Mouse (Mus musculus) lung, adult 2 months (tissue): Measurements from ENCODE around the gene Nfic. TPM values are rescaled to one million over a fixed set of nuclear protein-coding genes. Genes with fewer than 3 reads are reported as not detected.

Source experiments
- DNase-seq: peaks from one replicate; pipeline ENCODE4 v3.0.0; 2022
- H3K4me1 ChIP-seq: fragments of 200-500 bp; 2 replicates; pipeline ENCODE4 v1.6.1; 2011; ENCODE audit warnings: low read length; ENCODE audit not compliant: control insufficient read depth, insufficient read depth
- H3K4me3 ChIP-seq: fragments of 200-500 bp; replicated peaks from 2 replicates; pipeline ENCODE3; 2011; ENCODE audit warnings: low read depth, mild to moderate bottlenecking, control low read depth, low read length; ENCODE audit errors: extremely low read depth
- CTCF ChIP-seq: fragments of 200-500 bp; IDR thresholded peaks from 2 replicates; pipeline ENCODE4 v1.5.1; 2011; ENCODE audit warnings: mild to moderate bottlenecking, low read length, control low read depth; ENCODE audit not compliant: insufficient read depth
- POLR2A ChIP-seq: fragments of 200-500 bp; IDR thresholded peaks from 2 replicates; pipeline ENCODE4 v1.6.1; 2011; ENCODE audit warnings: low read depth, mild to moderate bottlenecking, control low read depth, low read length, borderline replicate concordance; ENCODE audit errors: extremely low read depth
- WGBS: fragments of 180-500 bp; shearing (Covaris S2); methylation state at CpG from one replicate; pipeline ENCODE4 v1.1.7; 2018; 5-methylcytosine and 5-hydroxymethylcytosine counted together
- polyA plus RNA-seq: library from polyadenylated mRNA; depleted of rRNA; stranded (reverse); fragments of >200 nt; gene quantifications from 2 replicates; pipeline ENCODE4 v1.2.3, GENCODE M21; 2012; rRNA removed

Nfic gene
- 89.6 and 103 TPM in 2 replicates for polyA plus RNA-seq

GRCm38 (mm10) chr10:81455181-81455895 is at the start of gene Nfic:
Nfic (minus strand) TSS chr10:81455635.
- 55% methylated on average over 28 of the region's 28 CpGs for WGBS

GRCm38 (mm10) chr10:81502658-81503057 is 47.2 kb upstream of the Nfic start:
- H3K4me3 ChIP-seq: peak overlapping the region; percentile 9
- TF ChIP-seq POLR2A (no peak), CTCF (peak; percentile 81)
- H3K4me1 ChIP-seq: 0 out of 2 replicates have a peak, but pooled peaks cover 2% of the 10 kb centered on the region
- peak; percentile 95 for DNase-seq
- WGBS: 8% methylated on average over 36 of the region's 36 CpGs

More at GRCm38 (mm10) chr10:81455181-81455895, at the start of gene Nfic:
- no peaks in the 10 kb centered on the region for H3K4me1 ChIP-seq
- no peak within 1 kb of the TSS for H3K4me3 ChIP-seq
- no peak for DNase-seq
- TF ChIP-seq CTCF: no peak
- TF ChIP-seq POLR2A: no peak

GRCm38 (mm10) chr10:81501863-81502262 is 46.4 kb upstream of the Nfic start:
- TF ChIP-seq POLR2A (no peak), CTCF (no peak)
- 0 out of 2 replicates have a peak, but pooled peaks cover 2% of the 10 kb centered on the region for H3K4me1 ChIP-seq
- DNase-seq: no peak
- WGBS: 87% methylated on average over 5 of the region's 5 CpGs
- H3K4me3 ChIP-seq: no peak overlapping the region

- 61% methylated on average over 3 of the region's 3 CpGs for WGBS
- TF ChIP-seq CTCF (no peak), POLR2A (no peak)
- no peak for DNase-seq
- Histone ChIP-seq H3K4me1 (peaks cover 5% of the 10 kb centered on the region), H3K4me3 (peak within 1 kb of the TSS; percentile 56)
Measured at GRCm38 (mm10) chr10:81500032-81500431, 44.6 kb upstream of the Nfic start, which contains the start of gene S1pr4. S1pr4 (minus strand) TSS chr10:81500132.

GRCm38 (mm10) chr10:81499250-81499901 is 43.9 kb upstream of the Nfic start:
- WGBS: 41% methylated on average over 23 of the region's 23 CpGs
- TF ChIP-seq POLR2A (peak; percentile 77; the same call in 1 of the 2 replicates), CTCF (no peak)
- H3K4me1 ChIP-seq: peaks cover 10% of the 10 kb centered on the region
- peak overlapping the region; percentile 56 for H3K4me3 ChIP-seq
- DNase-seq: no peak

- Histone ChIP-seq H3K4me3 (peak overlapping the region; percentile 56), H3K4me1 (peaks cover 10% of the 10 kb centered on the region)
- 57% methylated on average over 38 of the region's 38 CpGs for WGBS
- TF ChIP-seq POLR2A (no peak), CTCF (no peak)
- DNase-seq: no peak
Measured at GRCm38 (mm10) chr10:81498316-81499249, 43.1 kb upstream of the Nfic start.

GRCm38 (mm10) chr10:81497401-81498270 is 42.2 kb upstream of the Nfic start:
- H3K4me1 ChIP-seq: peaks cover 10% of the 10 kb centered on the region
- WGBS: 61% methylated on average over 17 of the region's 17 CpGs
- no peak for DNase-seq
- peak overlapping the region; percentile 56 for H3K4me3 ChIP-seq
- TF ChIP-seq POLR2A: no peak
- TF ChIP-seq CTCF: no peak

- TF ChIP-seq POLR2A: no peak
- TF ChIP-seq CTCF: no peak
- H3K4me3 ChIP-seq: peak overlapping the region; percentile 12
Measured at GRCm38 (mm10) chr10:81496969-81497368, 41.5 kb upstream of the Nfic start.

More at GRCm38 (mm10) chr10:81496969-81497368, 41.5 kb upstream of the Nfic start:
- 19% methylated on average over 4 of the region's 4 CpGs for WGBS
- DNase-seq: no peak
- H3K4me1 ChIP-seq: peaks cover 10% of the 10 kb centered on the region
